Mouse (Mus musculus): ENCODE measurements around the gene Copg2. TPM values are rescaled to one million over a fixed set of nuclear protein-coding genes. Genes with fewer than 3 reads are reported as not detected.

Copg2 gene
- polyA plus RNA-seq, 1 experiment, result 24.9 TPM

DNA sequence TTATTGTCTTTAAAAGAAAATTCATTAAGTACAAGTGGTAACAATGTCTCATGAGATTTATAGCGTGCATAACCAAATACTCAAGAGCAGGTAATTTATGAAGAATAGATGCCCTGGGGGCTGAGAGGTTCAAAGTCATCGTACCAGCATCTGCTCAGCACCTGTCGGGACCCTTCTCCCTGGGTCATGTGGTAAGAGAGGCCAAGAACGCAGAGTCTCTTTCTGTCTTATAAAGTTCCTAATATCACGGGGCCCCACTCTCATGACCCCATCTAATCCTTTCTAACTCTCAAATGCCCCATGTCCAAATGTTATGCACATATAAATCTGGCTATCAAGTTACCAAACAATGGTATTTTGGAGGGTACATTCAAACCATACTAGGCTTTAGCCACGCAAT is 193.7 kb downstream of the Copg2 start:
- no peak overlapping the region for H3K27ac ChIP-seq (replicated peaks; ENCODE audit: low read depth, low read length)
- H3K4me3 ChIP-seq (ENCODE audit: insufficient read depth, low read depth, low read length), result no peak overlapping the region
- H3K4me1 ChIP-seq (ENCODE audit: control insufficient read depth, insufficient read depth, insufficient read length, low read length), result peaks cover 8% of the 10 kb centered on the region; the same call in 1 of the 2 replicates

GRCm38 (mm10) chr6:30700182-30700581 is 196.4 kb downstream of the Copg2 start:
- H3K4me1 ChIP-seq (ENCODE audit: control insufficient read depth, insufficient read depth, insufficient read length, low read length), result peaks cover 8% of the 10 kb centered on the region; the same call in 1 of the 2 replicates
- no peak overlapping the region for H3K4me3 ChIP-seq (ENCODE audit: insufficient read depth, low read depth, low read length)
- peak overlapping the region; percentile 71 for H3K27ac ChIP-seq (replicated peaks; ENCODE audit: low read depth, low read length)

DNA sequence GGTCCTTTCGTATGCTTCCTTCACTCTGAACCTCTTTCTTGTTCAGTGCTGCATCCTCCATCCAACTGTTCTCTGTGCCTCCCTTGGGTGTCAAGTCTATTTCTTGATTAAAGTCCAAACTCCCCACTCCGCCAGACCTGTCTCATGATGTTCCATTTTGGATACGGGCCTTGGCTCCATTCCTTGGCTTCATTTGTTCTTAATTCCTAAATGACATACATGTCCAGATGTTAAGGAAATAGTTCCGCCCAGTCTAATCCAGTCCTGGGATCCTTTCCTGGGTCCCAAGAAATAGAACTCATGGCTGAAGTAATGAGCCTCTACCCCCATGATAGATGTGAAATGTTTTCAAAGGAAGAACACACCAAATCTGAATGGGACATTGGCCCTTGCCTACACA is 198.6 kb downstream of the Copg2 start:
- peaks cover 8% of the 10 kb centered on the region; the same call in 1 of the 2 replicates for H3K4me1 ChIP-seq (ENCODE audit: control insufficient read depth, insufficient read depth, insufficient read length, low read length)
- no peak overlapping the region for H3K4me3 ChIP-seq (ENCODE audit: insufficient read depth, low read depth, low read length)
- no peak overlapping the region for H3K27ac ChIP-seq (replicated peaks; ENCODE audit: low read depth, low read length)

Other genes with a start within 250 kb of the Copg2 start
- 1.4 and 4.8 TPM in 2 replicates for gene Cep41, start 203.0 kb downstream of the Copg2 start, polyA plus RNA-seq (2012; ENCODE audit: insufficient read depth, insufficient read length, missing spikeins)
- 1.5 and 6.7 TPM in 2 replicates for gene Mest, start 173.2 kb downstream of the Copg2 start, polyA plus RNA-seq (2012; ENCODE audit: insufficient read depth, insufficient read length, missing spikeins)
- gene Tsga13, start 18.8 kb upstream of the Copg2 start, polyA plus RNA-seq (2012; ENCODE audit: insufficient read depth, insufficient read length, missing spikeins), result not detected in 2 replicates
- gene Klf14, start 62.3 kb upstream of the Copg2 start, polyA plus RNA-seq (2012; ENCODE audit: insufficient read depth, insufficient read length, missing spikeins), result not detected in 2 replicates

Measured in brown adipose tissue, adult 24 weeks (tissue).